Mouse (Mus musculus) monocyte, adult 2 months (primary cell): Measurements from ENCODE around the gene Zfp764.
"Not testable (repeated sequence)": the region's sequence is repeated elsewhere in the genome, so short reads cannot be mapped to it uniquely, and the experiment has no call there.

Source experiments
- DNase-seq, 2 experiments: peaks; one replicate each; pipeline ENCODE4 v3.0.0; 2022; ENCODE audit warnings: low spot score in 2 of 2, low read depth in 1 of 2

Zfp764 gene

DNA sequence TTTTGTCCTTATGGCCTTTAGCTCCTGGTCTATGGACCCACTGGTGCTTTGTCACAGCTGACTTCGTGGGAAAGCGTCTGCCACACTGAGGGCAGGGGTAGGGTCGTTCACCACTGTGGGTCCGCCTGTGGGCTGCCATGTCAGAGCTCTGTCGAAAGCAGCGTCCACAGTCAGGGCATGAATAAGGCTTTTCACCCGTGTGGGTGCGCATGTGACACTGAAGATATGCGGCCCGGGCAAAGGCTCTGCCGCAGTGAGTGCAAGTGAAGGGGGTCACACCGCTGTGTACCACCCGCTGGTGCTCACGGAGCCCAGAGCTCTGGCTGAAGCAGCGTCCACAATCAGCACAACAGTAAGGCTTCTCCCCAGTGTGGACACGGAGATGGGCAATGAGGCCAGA is 15.1 kb downstream of the Zfp764 start:
- DNase-seq, result no peak

- DNase-seq, result no peak
Measured at GRCm38 (mm10) chr7:127390306-127390705, 16.3 kb downstream of the Zfp764 start.

DNA sequence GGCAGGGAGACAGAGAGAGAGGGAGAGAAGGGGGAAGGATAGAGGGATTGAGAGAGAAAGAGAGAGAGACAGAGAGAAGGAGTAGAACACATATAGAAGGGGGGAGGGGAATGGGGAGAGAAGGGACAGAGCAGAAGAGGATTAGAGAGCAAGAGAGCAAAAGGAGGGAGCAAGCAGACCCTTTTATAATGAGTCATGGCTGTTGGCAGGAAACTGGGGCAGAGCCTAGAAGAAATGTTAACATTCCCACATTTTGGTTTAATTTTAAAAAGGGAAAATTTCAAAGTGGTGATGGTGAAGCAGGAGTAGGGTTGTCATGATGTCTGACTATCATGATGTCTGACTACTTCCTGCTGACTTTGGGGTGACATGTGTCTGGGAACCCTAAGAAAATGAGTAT is 18.4 kb downstream of the Zfp764 start:
- DNase-seq, result not testable (repeated sequence)

- peak; percentile 63 to 70 for DNase-seq
Measured at GRCm38 (mm10) chr7:127386641-127387392, 19.8 kb downstream of the Zfp764 start, which contains the start of gene 9130019O22Rik. Gene 9130019O22Rik, minus strand, starts transcription at chr7:127387166.

GRCm38 (mm10) chr7:127385560-127385959 is 21.1 kb downstream of the Zfp764 start:
- DNase-seq, result not testable (repeated sequence)

DNA sequence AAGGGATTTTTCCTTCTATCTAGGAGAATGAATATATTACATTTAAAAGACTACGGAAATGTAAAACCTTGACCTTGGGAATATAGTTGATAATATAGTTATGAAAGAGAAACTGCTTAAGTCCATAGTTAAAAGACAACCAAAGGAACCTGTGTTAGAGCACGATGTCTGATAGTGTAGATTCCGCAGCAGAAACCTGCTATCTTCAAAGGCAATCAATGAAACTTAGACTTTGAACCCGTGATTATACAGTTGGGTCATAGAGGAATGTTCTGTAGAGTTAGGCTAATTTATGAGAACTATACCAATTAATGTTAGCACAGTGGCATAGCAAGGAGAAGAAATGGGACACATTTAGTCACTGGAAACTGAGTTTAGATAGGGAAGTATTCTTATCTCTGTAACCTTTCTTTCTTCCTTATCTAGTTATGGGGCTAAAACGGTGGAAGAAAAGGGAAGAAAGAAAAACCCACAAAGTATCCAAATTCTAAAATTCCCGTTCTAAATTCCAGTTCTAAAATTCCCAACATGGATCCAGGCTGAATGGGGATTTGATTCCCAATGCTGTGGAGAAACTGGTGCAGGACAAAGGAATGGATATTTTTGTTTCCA is 28.2 kb downstream of the Zfp764 start:
- DNase-seq, result no peak

- DNase-seq, result peak; percentile 85
Measured at GRCm38 (mm10) chr7:127375271-127376245, 31.1 kb downstream of the Zfp764 start, which contains the start of gene Zfp747. Gene Zfp747, minus strand, starts transcription at chr7:127376050.

GRCm38 (mm10) chr7:127371870-127372269 is 34.8 kb downstream of the Zfp764 start:
- not testable (repeated sequence) for DNase-seq

DNA sequence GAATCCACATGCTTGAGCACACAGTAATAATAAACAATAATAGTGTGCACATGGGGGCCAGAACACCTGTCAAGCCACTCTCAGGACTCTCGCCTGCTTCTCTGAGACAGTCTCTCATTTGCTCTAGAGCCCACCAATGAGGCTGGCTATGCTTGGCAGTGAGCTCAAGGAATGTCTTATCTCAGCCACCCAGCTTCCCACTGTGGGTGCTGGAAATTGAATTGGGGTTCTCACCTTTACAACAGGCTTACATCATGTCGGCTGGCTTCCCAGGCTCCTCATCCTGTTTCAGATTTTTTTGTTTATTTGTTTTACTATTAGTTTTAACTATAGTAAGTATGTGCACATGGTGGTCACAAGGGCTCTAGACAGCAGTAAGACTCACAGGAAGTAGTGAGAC is 35.4 kb downstream of the Zfp764 start:
- DNase-seq, result no peak

DNA sequence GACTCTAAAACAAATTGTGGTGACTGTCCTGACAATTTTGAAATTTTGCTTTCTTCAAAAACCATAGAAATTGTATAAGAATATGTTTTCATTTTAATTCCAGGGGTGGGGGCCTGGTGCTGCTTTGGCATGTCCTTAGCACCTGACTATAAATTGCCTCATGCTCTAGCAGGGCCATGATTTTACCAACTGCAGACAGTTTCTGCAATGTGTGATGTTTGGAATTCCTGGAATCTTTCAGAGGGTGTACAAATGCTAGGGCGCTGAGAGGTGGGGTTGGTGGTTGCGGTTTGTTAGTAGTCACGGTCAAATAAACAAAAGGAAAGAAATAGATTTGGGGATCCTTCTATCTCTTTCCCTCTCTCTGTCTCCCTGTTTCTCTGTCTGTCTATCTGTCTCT is 40.4 kb downstream of the Zfp764 start:
- DNase-seq, result no peak

- no peak for DNase-seq
Measured at GRCm38 (mm10) chr7:127364166-127364565, 42.5 kb downstream of the Zfp764 start.

DNA sequence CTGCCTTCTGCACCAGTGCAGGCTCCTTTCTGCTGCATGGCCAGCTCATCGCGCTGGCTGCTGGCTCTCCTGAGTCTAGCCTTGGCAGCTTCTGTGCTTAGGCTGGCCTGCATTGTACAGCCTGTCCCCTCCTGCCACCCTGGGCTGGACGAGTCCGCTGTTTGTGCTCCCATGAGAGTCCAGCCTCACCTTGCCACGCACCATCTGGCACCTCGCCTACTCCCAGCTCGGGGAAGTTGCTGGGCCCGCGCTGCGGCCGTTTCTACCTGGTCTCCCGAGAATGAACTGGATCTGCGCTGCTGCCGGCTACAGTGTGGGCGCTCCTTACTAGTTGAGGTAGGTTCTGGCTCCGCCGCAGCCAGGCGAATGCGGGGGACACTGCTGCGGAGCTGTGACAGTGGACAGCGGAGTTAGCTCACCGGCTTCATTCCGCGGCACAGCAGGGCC is 43.1 kb downstream of the Zfp764 start:
- DNase-seq, result no peak

DNA sequence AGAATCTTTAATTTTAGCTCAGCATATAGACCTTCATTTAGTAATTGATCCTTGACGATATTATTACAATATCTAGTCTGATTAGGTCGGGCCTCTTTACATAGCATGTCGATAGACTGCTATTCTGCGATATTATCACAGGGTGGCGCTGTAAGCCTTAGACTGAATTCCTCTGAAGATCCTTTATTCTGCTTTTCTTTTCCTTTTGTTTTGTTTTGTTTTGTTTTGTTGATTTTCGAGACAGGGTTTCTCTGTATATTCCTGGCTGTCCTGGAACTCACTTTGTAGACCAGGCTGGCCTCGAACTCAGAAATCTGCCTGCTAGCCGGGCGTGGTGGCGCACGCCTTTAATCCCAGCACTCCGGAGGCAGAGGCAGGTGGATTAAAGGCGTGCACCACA is 44.2 kb downstream of the Zfp764 start:
- not testable (repeated sequence) for DNase-seq

DNA sequence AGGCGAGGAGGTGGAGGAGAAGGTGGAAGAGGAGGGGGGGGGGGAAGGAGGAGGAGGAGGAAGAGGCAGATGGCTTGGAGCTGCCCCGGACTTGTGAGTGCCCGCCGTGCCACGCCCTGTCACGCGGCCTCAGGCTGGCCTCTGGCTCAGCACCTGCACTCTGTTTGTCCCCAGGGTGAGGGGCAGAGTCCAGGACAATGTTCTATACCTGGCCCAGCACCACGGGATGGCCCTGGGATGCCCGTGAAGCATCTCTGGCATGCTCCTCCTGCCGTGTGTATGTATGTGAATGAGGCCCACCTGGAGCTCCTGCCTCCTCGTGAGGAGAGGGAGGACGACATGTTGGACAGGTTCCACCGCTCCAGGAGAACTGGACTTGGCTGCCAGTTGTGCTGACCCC is 45.2 kb downstream of the Zfp764 start:
- no peak for DNase-seq

GRCm38 (mm10) chr7:127360265-127360664 is 46.4 kb downstream of the Zfp764 start:
- no peak for DNase-seq

DNA sequence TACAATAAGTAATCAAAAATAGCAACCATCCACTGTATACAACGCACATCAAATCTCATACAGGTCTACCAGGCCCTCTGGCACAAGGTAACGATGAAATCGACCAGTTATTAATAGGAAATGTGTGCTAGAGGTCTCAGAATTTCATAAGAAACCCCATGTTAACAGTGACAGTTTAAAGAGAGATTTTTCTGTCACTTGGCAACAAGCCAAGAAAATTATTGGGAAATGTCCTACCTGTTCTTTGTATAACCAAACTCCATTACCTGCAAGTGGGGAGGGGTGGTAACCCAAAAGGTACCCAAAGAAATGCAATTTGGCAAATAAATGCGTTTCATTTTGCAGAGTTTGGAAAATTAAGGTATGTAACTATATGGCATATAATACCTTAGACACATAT is 48.1 kb downstream of the Zfp764 start:
- DNase-seq, result no peak

- DNase-seq, result no peak
Measured at GRCm38 (mm10) chr7:127357871-127358270, 48.8 kb downstream of the Zfp764 start.

DNA sequence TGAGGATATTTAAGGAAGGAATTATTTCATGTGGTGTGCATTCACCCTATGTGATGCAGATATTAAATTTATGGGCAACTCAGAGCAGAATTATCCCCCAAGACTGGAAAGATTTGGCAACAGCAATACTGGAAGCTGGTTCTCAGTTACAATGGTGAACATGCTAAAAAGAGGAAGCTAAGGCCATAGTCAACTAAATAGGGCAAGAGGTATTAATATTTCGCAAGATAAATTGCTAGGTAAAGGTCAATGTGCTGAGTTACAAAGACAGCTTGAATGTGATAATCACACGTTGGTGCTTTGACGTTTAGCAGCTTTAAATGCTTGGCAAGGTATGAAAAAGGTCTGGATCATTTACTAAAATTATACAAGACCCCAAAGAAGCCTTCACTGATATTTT is 50.8 kb downstream of the Zfp764 start:
- no peak for DNase-seq
